Mouse (Mus musculus): ENCODE results near the gene Ostm1.
A peak's percentile ranks its signal among the peaks of the same experiment; 100 is the strongest.

Gene Ostm1

GRCm38 (mm10) chr10:42687873-42688272, 104.3 kb downstream of the Ostm1 start:
- DNase-seq = no peak

- no peak for DNase-seq
These were observed 106.1 kb downstream of the Ostm1 start for GRCm38 (mm10) chr10:42689694-42690093.

GRCm38 (mm10) chr10:42690233-42691028, 106.8 kb downstream of the Ostm1 start:
- peak; percentile 60 for DNase-seq

- DNase-seq = no peak
These were observed 107.4 kb downstream of the Ostm1 start for GRCm38 (mm10) chr10:42691051-42691450.

- DNase-seq = no peak
These were observed 108.5 kb downstream of the Ostm1 start for GRCm38 (mm10) chr10:42692095-42692494.

- no peak for DNase-seq
These were observed 109.2 kb downstream of the Ostm1 start for GRCm38 (mm10) chr10:42692794-42693193.

- no peak for DNase-seq
These were observed 109.9 kb downstream of the Ostm1 start for GRCm38 (mm10) chr10:42693482-42693881.

GRCm38 (mm10) chr10:42696361-42696760, 112.7 kb downstream of the Ostm1 start:
- no peak for DNase-seq

GRCm38 (mm10) chr10:42697007-42697406, 113.4 kb downstream of the Ostm1 start:
- DNase-seq = peak; percentile 80

- no peak for DNase-seq
These were observed 114.8 kb downstream of the Ostm1 start for GRCm38 (mm10) chr10:42698375-42698774.

- DNase-seq = no peak
These were observed 115.4 kb downstream of the Ostm1 start for GRCm38 (mm10) chr10:42698994-42699393.

- DNase-seq = no peak
These were observed 118.5 kb downstream of the Ostm1 start for GRCm38 (mm10) chr10:42702111-42702510.

GRCm38 (mm10) chr10:42714676-42715075, 131.1 kb downstream of the Ostm1 start:
- peak; percentile 50 for DNase-seq

GRCm38 (mm10) chr10:42715366-42716035, 131.9 kb downstream of the Ostm1 start:
- peak; percentile 68 for DNase-seq

GRCm38 (mm10) chr10:42722116-42722515, 138.5 kb downstream of the Ostm1 start:
- no peak for DNase-seq

GRCm38 (mm10) chr10:42723275-42724232, 139.9 kb downstream of the Ostm1 start:
- peak; percentile 35 for DNase-seq

GRCm38 (mm10) chr10:42729607-42730006, 146.0 kb downstream of the Ostm1 start:
- DNase-seq = no peak

GRCm38 (mm10) chr10:42734546-42735060, 151.0 kb downstream of the Ostm1 start:
- peak; percentile 70 for DNase-seq

- no peak for DNase-seq
These were observed 168.2 kb downstream of the Ostm1 start for GRCm38 (mm10) chr10:42751813-42752212.

Measured in retina, postnatal 1 day (tissue).